ENCODE assay signal across 11 mouse cellular contexts in the genomic region with DNA sequence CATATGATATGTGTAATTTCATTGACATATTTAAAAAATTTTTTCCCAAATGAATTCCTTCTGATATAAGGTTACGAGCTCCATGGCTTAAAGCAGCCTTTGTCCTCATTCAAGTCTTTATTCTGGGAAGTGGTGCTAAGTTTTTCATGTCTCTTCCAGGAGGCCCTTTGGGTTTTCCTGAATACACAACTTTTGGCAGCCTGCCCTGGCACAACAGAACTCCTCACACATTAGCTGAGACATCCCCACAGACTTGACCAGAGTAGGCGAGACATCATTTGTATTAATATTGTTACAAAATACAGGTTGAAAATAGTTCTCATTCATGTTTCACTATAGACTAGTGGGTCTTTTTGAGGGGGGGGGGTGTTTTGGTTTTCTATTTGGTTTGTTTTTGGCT.
A peak's percentile ranks its signal among the peaks of the same experiment; 100 is the strongest.
DNase-seq lines count a peak whose midpoint lies in the region.
"Had no signal": no experiment of that assay in that cellular context is flagged by ENCODE, and none has a peak within 500 bp of the region (broad histone marks: within the 10 kb centered on the region; RNA-seq: fewer than 3 reads in every experiment).

No protein-coding gene starts in this region.

- peak; percentile 9 to 30 for DNase-seq in cerebellum, postnatal 10 days
- DNase-seq in cerebellum, adult 8-10 months = no peak
- DNase-seq in kidney, postnatal 10 days = peak; percentile 9
- no peak for DNase-seq in kidney, postnatal 4 days
- DNase-seq in gastrocnemius, postnatal 10 days = peak; percentile 42
- DNase-seq in right cerebral cortex, postnatal 36 days (ENCODE audit: low spot score in 2 of 2) = no peak
- DNase-seq in left cerebral cortex, adult 8-10 months (ENCODE audit: low spot score in 2 of 2) = no peak
- DNase-seq: B cell, adult 2 months; cerebellum, adult 11 months; lung, postnatal 4 days; thymus, postnatal 25 days had no signal

Comparison
In these comparisons a context has a peak if more than half of its experiments do, and no peak if none do; other contexts are left out.
1. DNase-seq: peak in cerebellum, postnatal 10 days (2 of 2), kidney, postnatal 10 days (single experiment) and gastrocnemius, postnatal 10 days (single experiment); none in cerebellum, adult 8-10 months (single experiment), kidney, postnatal 4 days (0 of 2), right cerebral cortex, postnatal 36 days (0 of 2) and left cerebral cortex, adult 8-10 months (0 of 2).